In the genomic region with DNA sequence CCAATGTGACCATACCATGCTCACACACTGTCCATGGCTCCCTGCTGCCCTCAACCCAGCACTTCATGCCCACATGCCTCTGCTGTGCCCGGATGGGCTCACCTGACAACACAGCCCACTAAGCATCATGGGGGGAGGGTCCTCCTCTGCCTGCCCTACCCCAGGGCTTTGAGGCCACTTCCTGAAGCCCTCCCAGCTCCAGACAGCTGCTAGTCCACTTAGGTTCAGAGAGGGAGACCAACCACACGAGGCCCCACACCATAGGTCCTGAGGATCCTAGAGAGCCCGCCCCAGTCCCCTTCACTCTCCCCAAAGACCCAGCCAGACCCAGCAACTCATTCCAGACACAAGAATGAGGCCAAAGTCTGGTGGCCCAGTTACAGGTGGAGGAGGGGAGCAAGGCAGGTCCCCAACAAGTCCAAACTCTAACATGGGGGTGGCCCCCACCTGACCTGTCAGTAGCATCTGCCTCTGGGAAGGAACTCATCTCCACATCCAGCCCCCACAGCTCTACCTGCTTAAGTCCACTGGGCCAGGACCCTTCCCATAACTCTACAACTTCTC, we compare ENCODE assay signal across 9 mouse cellular contexts. TPM values are rescaled to one million over a fixed set of nuclear protein-coding genes. Genes with fewer than 3 reads are reported as not detected.
DNase-seq lines count a peak whose midpoint lies in the region; ATAC-seq and TF ChIP-seq lines count a peak whose summit lies in the region.
"Had no signal": no experiment of that assay in that cellular context is flagged by ENCODE, and none has a peak within 500 bp of the region (broad histone marks: within the 10 kb centered on the region; RNA-seq: fewer than 3 reads in every experiment).

No protein-coding gene starts in this region.

- no peak overlapping the region for H3K27ac ChIP-seq in heart, embryonic 14.5 days (replicated peaks in 1 of 2; ENCODE audit: control insufficient read depth in 1 of 2, insufficient read depth in 1 of 2, low read depth in 2 of 2, low read length in 2 of 2)
- no peak overlapping the region for H3K27ac ChIP-seq in embryonic facial prominence, embryonic 15.5 days (replicated peaks)
- peak overlapping the region; percentile 99 for H3K27ac ChIP-seq in kidney, embryonic 15.5 days
- H3K27ac ChIP-seq in midbrain, postnatal 0 days (ENCODE audit: low read depth, low read length): no peak overlapping the region

- no peak for TF ChIP-seq CTCF in midbrain, postnatal 0 days (IDR thresholded peaks at IDR 0.05)

- intact Hi-C loops in heart, postnatal 14 days (cut with DNase I): loop anchor here (5.0 kb wide), 1 partner anchor 83 kb away; a partner anchor contains a TSS
- intact Hi-C loops in left cerebral cortex, postnatal 14 days (cut with DNase I): loop anchor here (10.0 kb wide), 1 partner anchor 485 kb away; a partner anchor contains a TSS

- peak overlapping the region; percentile 94 for H3K9ac ChIP-seq in heart, embryonic 14.5 days (ENCODE audit: low read length)
- H3K9ac ChIP-seq in embryonic facial prominence, embryonic 15.5 days: no peak overlapping the region
- H3K9ac ChIP-seq in kidney, embryonic 15.5 days: peak overlapping the region; percentile 91
- peak overlapping the region; percentile 88; the same call in 1 of the 2 replicates for H3K9ac ChIP-seq in midbrain, postnatal 0 days (replicated peaks; ENCODE audit: low read length, poor library complexity, severe bottlenecking)

- H3K36me3 ChIP-seq in heart, embryonic 14.5 days (ENCODE audit: control insufficient read depth, insufficient read depth, low read length): peaks cover 39% of the 10 kb centered on the region
- H3K36me3 ChIP-seq in embryonic facial prominence, embryonic 15.5 days: peaks cover 10% of the 10 kb centered on the region
- H3K36me3 ChIP-seq in kidney, embryonic 15.5 days: peaks cover 39% of the 10 kb centered on the region
- peaks cover 1% of the 10 kb centered on the region for H3K36me3 ChIP-seq in midbrain, postnatal 0 days (ENCODE audit: insufficient read depth, low read length)

- H3K27me3 ChIP-seq in heart, embryonic 14.5 days (ENCODE audit: control insufficient read depth, insufficient read depth, low read length): no peaks in the 10 kb centered on the region
- H3K27me3 ChIP-seq in embryonic facial prominence, embryonic 15.5 days: no peaks in the 10 kb centered on the region
- H3K27me3 ChIP-seq in kidney, embryonic 15.5 days: no peaks in the 10 kb centered on the region
- no peaks in the 10 kb centered on the region for H3K27me3 ChIP-seq in midbrain, postnatal 0 days (ENCODE audit: insufficient read depth, low read length)

- WGBS in heart, embryonic 14.5 days: 60% methylated on average over 3 of the region's 3 CpGs
- WGBS in embryonic facial prominence, embryonic 15.5 days: 58% methylated on average over 3 of the region's 3 CpGs
- 28% methylated on average over 3 of the region's 3 CpGs for WGBS in kidney, embryonic 15.5 days
- 40% methylated on average over 3 of the region's 3 CpGs for WGBS in midbrain, postnatal 0 days

- peak overlapping the region; percentile 98 for H3K4me2 ChIP-seq in heart, embryonic 14.5 days (ENCODE audit: low read length)
- H3K4me2 ChIP-seq in embryonic facial prominence, embryonic 15.5 days (replicated peaks): peak overlapping the region; percentile 98
- H3K4me2 ChIP-seq in kidney, embryonic 15.5 days: peak overlapping the region; percentile 90
- H3K4me2 ChIP-seq in midbrain, postnatal 0 days (ENCODE audit: low read depth, low read length, poor library complexity, severe bottlenecking): peak overlapping the region; percentile 100

- ATAC-seq in heart, embryonic 14.5 days (ENCODE audit: insufficient number of reproducible peaks, insufficient read depth, low FRiP score, low read depth): no peak
- ATAC-seq in embryonic facial prominence, embryonic 15.5 days (ENCODE audit: insufficient number of reproducible peaks, low FRiP score, low TSS enrichment, low read depth): no peak
- no peak for ATAC-seq in kidney, embryonic 15.5 days (replicated peaks; ENCODE audit: low FRiP score)
- ATAC-seq in midbrain, postnatal 0 days (ENCODE audit: low FRiP score): no peak
- ATAC-seq in granulocyte monocyte progenitor cell, adult 5-6 weeks (replicated peaks; ENCODE audit: poor library complexity, severe bottlenecking): no peak

- peak overlapping the region; percentile 88 to 90 for H3K4me3 ChIP-seq in heart, embryonic 14.5 days (ENCODE audit: control insufficient read depth in 1 of 2, insufficient read depth in 1 of 2, low read depth in 1 of 2, low read length in 2 of 2)
- peak overlapping the region; percentile 82 for H3K4me3 ChIP-seq in embryonic facial prominence, embryonic 15.5 days (replicated peaks)
- H3K4me3 ChIP-seq in kidney, embryonic 15.5 days (replicated peaks): peak overlapping the region; percentile 88
- peak overlapping the region; percentile 60 for H3K4me3 ChIP-seq in midbrain, postnatal 0 days (ENCODE audit: low read depth, low read length)

- no peak for DNase-seq in heart, postnatal 14 days
- DNase-seq in midbrain, postnatal 0 days (ENCODE audit: low spot score): no peak
- DNase-seq in ovary, adult 18-20 months (ENCODE audit: low spot score): no peak
- no peak for DNase-seq in left cerebral cortex, postnatal 14 days (ENCODE audit: low spot score in 2 of 2)
- DNase-seq: lung, postnatal 4 days had no signal

- peaks cover 17 to 45% of the 10 kb centered on the region in 2 experiments for H3K4me1 ChIP-seq in heart, embryonic 14.5 days (ENCODE audit: control insufficient read depth in 2 of 2, insufficient read depth in 2 of 2, low read length in 2 of 2)
- H3K4me1 ChIP-seq in embryonic facial prominence, embryonic 15.5 days: peaks cover 68% of the 10 kb centered on the region
- H3K4me1 ChIP-seq in kidney, embryonic 15.5 days: peaks cover 80% of the 10 kb centered on the region
- H3K4me1 ChIP-seq in midbrain, postnatal 0 days (ENCODE audit: insufficient read depth, low read length): peaks cover 25% of the 10 kb centered on the region; the same call in 1 of the 2 replicates

- no peaks in the 10 kb centered on the region for H3K9me3 ChIP-seq in heart, embryonic 14.5 days (ENCODE audit: control insufficient read depth, low read length)
- H3K9me3 ChIP-seq in embryonic facial prominence, embryonic 15.5 days (replicated peaks): no peaks in the 10 kb centered on the region
- H3K9me3 ChIP-seq in kidney, embryonic 15.5 days (replicated peaks): no peaks in the 10 kb centered on the region
- no peaks in the 10 kb centered on the region for H3K9me3 ChIP-seq in midbrain, postnatal 0 days (ENCODE audit: low read length)

RNA-seq across cellular contexts. Expression of a gene that starts 2.2 kb away (rescaled TPM):
- polyA plus RNA-seq in heart, embryonic 14.5 days (2014; fragmentation: Nextera tagmentation; extraction: Ambion mirVana): 57.1 and 62.4 TPM in 2 replicates
- 10 to 100 TPM; 48.5 to 52.3 TPM for total RNA-seq in heart, postnatal 14 days (2021)
- 59.0 and 61.2 TPM in 2 replicates for polyA plus RNA-seq in embryonic facial prominence, embryonic 15.5 days (2015; fragmentation: Nextera tagmentation; extraction: Ambion mirVana)
- 96.1 and 99.9 TPM in 2 replicates for polyA plus RNA-seq in kidney, embryonic 15.5 days (2015; fragmentation: Nextera tagmentation; extraction: Ambion mirVana)
- total RNA-seq in midbrain, postnatal 0 days (2014; rRNA removed): 95.6 and 106 TPM in 2 replicates
- 31.1 and 32.9 TPM in 2 replicates for polyA plus RNA-seq in midbrain, postnatal 0 days (2015; fragmentation: Nextera tagmentation; extraction: Ambion mirVana)
- total RNA-seq in left cerebral cortex, postnatal 14 days (2021): 10 to 100 TPM; 32.2 to 34.2 TPM
- total RNA-seq in granulocyte monocyte progenitor cell, adult 5-6 weeks (2014; fragmentation: Nextera tagmentation): 1.3 and 7.5 TPM in 2 replicates
- 3.3 and 4.1 TPM in 2 replicates for total RNA-seq in granulocyte monocyte progenitor cell, adult 5-6 weeks (2017)

RNA-seq across cellular contexts. Expression of a gene that starts 8.5 kb away (rescaled TPM):
- 3.6 TPM in 2 replicates for polyA plus RNA-seq in heart, embryonic 14.5 days (2014; fragmentation: Nextera tagmentation; extraction: Ambion mirVana)
- total RNA-seq in heart, postnatal 14 days (2021): 10 to 100 TPM; 10.4 to 10.7 TPM
- polyA plus RNA-seq in embryonic facial prominence, embryonic 15.5 days (2015; fragmentation: Nextera tagmentation; extraction: Ambion mirVana): 7.1 and 8.5 TPM in 2 replicates
- 6.6 and 7.1 TPM in 2 replicates for polyA plus RNA-seq in kidney, embryonic 15.5 days (2015; fragmentation: Nextera tagmentation; extraction: Ambion mirVana)
- total RNA-seq in midbrain, postnatal 0 days (2014; rRNA removed): 9.4 and 10.5 TPM in 2 replicates
- polyA plus RNA-seq in midbrain, postnatal 0 days (2015; fragmentation: Nextera tagmentation; extraction: Ambion mirVana): 5.4 and 5.5 TPM in 2 replicates
- total RNA-seq in left cerebral cortex, postnatal 14 days (2021): 10 to 100 TPM; 20.2 TPM
- total RNA-seq in granulocyte monocyte progenitor cell, adult 5-6 weeks (2014; fragmentation: Nextera tagmentation): 8.8 and 12.4 TPM in 2 replicates
- total RNA-seq in granulocyte monocyte progenitor cell, adult 5-6 weeks (2017): 8.9 TPM in 2 replicates

RNA-seq across cellular contexts. Expression of a gene that starts 12.9 kb away (rescaled TPM):
- polyA plus RNA-seq in heart, embryonic 14.5 days (2014; fragmentation: Nextera tagmentation; extraction: Ambion mirVana): 87.1 and 95.4 TPM in 2 replicates
- 100 to 1,000 TPM in 1 of 2 experiments, 10 to 100 TPM in 1; 96.5 to 108 TPM for total RNA-seq in heart, postnatal 14 days (2021)
- 100 and 121 TPM in 2 replicates for polyA plus RNA-seq in embryonic facial prominence, embryonic 15.5 days (2015; fragmentation: Nextera tagmentation; extraction: Ambion mirVana)
- polyA plus RNA-seq in kidney, embryonic 15.5 days (2015; fragmentation: Nextera tagmentation; extraction: Ambion mirVana): 103 and 105 TPM in 2 replicates
- total RNA-seq in midbrain, postnatal 0 days (2014; rRNA removed): 131 and 140 TPM in 2 replicates
- 132 and 136 TPM in 2 replicates for polyA plus RNA-seq in midbrain, postnatal 0 days (2015; fragmentation: Nextera tagmentation; extraction: Ambion mirVana)
- 10 to 100 TPM; 84.5 to 94.0 TPM for total RNA-seq in left cerebral cortex, postnatal 14 days (2021)
- total RNA-seq in granulocyte monocyte progenitor cell, adult 5-6 weeks (2014; fragmentation: Nextera tagmentation): 108 and 154 TPM in 2 replicates
- total RNA-seq in granulocyte monocyte progenitor cell, adult 5-6 weeks (2017): 140 and 156 TPM in 2 replicates

RNA-seq across cellular contexts. Expression of a gene that starts 16.0 kb away (rescaled TPM):
- polyA plus RNA-seq in heart, embryonic 14.5 days (2014; fragmentation: Nextera tagmentation; extraction: Ambion mirVana): 10.8 TPM in 2 replicates
- 10 to 100 TPM; 40.5 to 45.1 TPM for total RNA-seq in heart, postnatal 14 days (2021)
- 11.6 and 12.7 TPM in 2 replicates for polyA plus RNA-seq in embryonic facial prominence, embryonic 15.5 days (2015; fragmentation: Nextera tagmentation; extraction: Ambion mirVana)
- 19.1 and 22.3 TPM in 2 replicates for polyA plus RNA-seq in kidney, embryonic 15.5 days (2015; fragmentation: Nextera tagmentation; extraction: Ambion mirVana)
- total RNA-seq in midbrain, postnatal 0 days (2014; rRNA removed): 3.0 and 4.4 TPM in 2 replicates
- polyA plus RNA-seq in midbrain, postnatal 0 days (2015; fragmentation: Nextera tagmentation; extraction: Ambion mirVana): 3.9 and 4.3 TPM in 2 replicates
- 1 to 10 TPM; 5.9 to 7.2 TPM for total RNA-seq in left cerebral cortex, postnatal 14 days (2021)
- total RNA-seq in granulocyte monocyte progenitor cell, adult 5-6 weeks (2014; fragmentation: Nextera tagmentation): not detected in 2 replicates
- not detected in 2 replicates for total RNA-seq in granulocyte monocyte progenitor cell, adult 5-6 weeks (2017)

RNA-seq across cellular contexts. Expression of a gene that starts 17.1 kb away (rescaled TPM):
- polyA plus RNA-seq in heart, embryonic 14.5 days (2014; fragmentation: Nextera tagmentation; extraction: Ambion mirVana): 84.5 and 86.1 TPM in 2 replicates
- 10 to 100 TPM; 57.0 to 62.9 TPM for total RNA-seq in heart, postnatal 14 days (2021)
- 96.7 and 106 TPM in 2 replicates for polyA plus RNA-seq in embryonic facial prominence, embryonic 15.5 days (2015; fragmentation: Nextera tagmentation; extraction: Ambion mirVana)
- 117 and 118 TPM in 2 replicates for polyA plus RNA-seq in kidney, embryonic 15.5 days (2015; fragmentation: Nextera tagmentation; extraction: Ambion mirVana)
- 78.1 and 124 TPM in 2 replicates for total RNA-seq in midbrain, postnatal 0 days (2014; rRNA removed)
- 90.2 and 98.4 TPM in 2 replicates for polyA plus RNA-seq in midbrain, postnatal 0 days (2015; fragmentation: Nextera tagmentation; extraction: Ambion mirVana)
- 10 to 100 TPM; 87.1 to 91.0 TPM for total RNA-seq in left cerebral cortex, postnatal 14 days (2021)
- 70.0 and 84.9 TPM in 2 replicates for total RNA-seq in granulocyte monocyte progenitor cell, adult 5-6 weeks (2014; fragmentation: Nextera tagmentation)
- total RNA-seq in granulocyte monocyte progenitor cell, adult 5-6 weeks (2017): 98.5 and 101 TPM in 2 replicates
